Comparison of ENCODE assay signal across 17 mouse cellular contexts in genomic region chr17:52722214-52722613, GRCm38 (mm10).
"Had no signal": no experiment of that assay in that cellular context is flagged by ENCODE, and none has a peak within 500 bp of the region (broad histone marks: within the 10 kb centered on the region; RNA-seq: fewer than 3 reads in every experiment).

No protein-coding gene starts in this region.

- H3K27me3 ChIP-seq: liver, embryonic 13.5 days; liver, embryonic 15.5 days; lung, embryonic 15.5 days; megakaryocyte, embryonic 14.5 days; neural tube, embryonic 12.5 days had no signal

- ATAC-seq: liver, postnatal 0 days; lung, postnatal 0 days had no signal

- H3K4me3 ChIP-seq: liver, embryonic 13.5 days; liver, embryonic 15.5 days; lung, embryonic 15.5 days; megakaryocyte, embryonic 14.5 days; neural tube, embryonic 12.5 days had no signal

- H3K4me1 ChIP-seq: liver, embryonic 13.5 days; liver, embryonic 15.5 days; lung, embryonic 15.5 days; megakaryocyte, embryonic 14.5 days; neural tube, embryonic 12.5 days had no signal

- H3K36me3 ChIP-seq: liver, embryonic 13.5 days; liver, embryonic 15.5 days; lung, embryonic 15.5 days; neural tube, embryonic 12.5 days had no signal

- H3K9me3 ChIP-seq: liver, embryonic 13.5 days; liver, embryonic 15.5 days; lung, embryonic 15.5 days; megakaryocyte, embryonic 14.5 days; neural tube, embryonic 12.5 days had no signal

- H3K9ac ChIP-seq: liver, embryonic 13.5 days; liver, embryonic 15.5 days; liver, postnatal 0 days; lung, embryonic 15.5 days; neural tube, embryonic 12.5 days had no signal

- H3K27ac ChIP-seq: liver, embryonic 13.5 days; liver, embryonic 15.5 days; lung, embryonic 15.5 days; macrophage; neural tube, embryonic 12.5 days had no signal

- DNase-seq: liver; liver, embryonic 13.5 days; liver, postnatal 0 days; lung, adult 2 months; lung, postnatal 14 days; lung, postnatal 36 days; right cerebral cortex, postnatal 14 days; thymus, adult 18-20 months; thymus, postnatal 14 days; thymus, postnatal 36 days had no signal

- H3K4me2 ChIP-seq: liver, embryonic 11.5 days; liver, embryonic 13.5 days; liver, embryonic 15.5 days; lung, embryonic 15.5 days; neural tube, embryonic 12.5 days had no signal
